Mouse (Mus musculus) stomach, postnatal 0 days (tissue): ENCODE results near the gene Arhgap15.

Source experiments
- CTCF ChIP-seq: IDR thresholded peaks from 2 replicates; pipeline ENCODE4 v1.5.1; 2016; ENCODE audit warnings: antibody characterized with exemption, low read depth, mild to moderate bottlenecking, moderate library complexity
- EP300 ChIP-seq: optimal IDR thresholded peaks from 2 replicates; pipeline ENCODE3; 2016; ENCODE audit warnings: antibody characterized with exemption

GRCm38 (mm10) chr2:43786101-43786500 lies 37.5 kb downstream of the Arhgap15 start:
- TF ChIP-seq EP300 (no peak), CTCF (no peak)
